Mouse (Mus musculus): ENCODE data around the gene Sbk1.

GRCm38 (mm10) chr7:126226136-126226535 is 46.3 kb upstream of the Sbk1 start:
- TF ChIP-seq CTCF (IDR thresholded peaks at IDR 0.05; ENCODE audit: borderline replicate concordance, extremely low read depth, insufficient read depth, insufficient read length), result no peak
- no peak for TF ChIP-seq POLR2A (IDR thresholded peaks at IDR 0.05; ENCODE audit: borderline replicate concordance, extremely low read depth, insufficient read depth, insufficient read length, poor library complexity, severe bottlenecking)

Measured in brain, embryonic 14.5 days (tissue).